Mouse (Mus musculus) G1E (cell line): ENCODE results near the gene Izumo4.

Experiments
- CTCF ChIP-seq: IDR thresholded peaks from 2 replicates; pipeline ENCODE4 v1.5.1; 2012; ENCODE audit warnings: low read depth, low read length, inconsistent platforms, mixed read lengths
- GATA1 ChIP-seq: IDR thresholded peaks from 2 replicates; pipeline ENCODE4 v1.6.1; 2012; ENCODE audit warnings: borderline replicate concordance, low read length, inconsistent platforms, mixed read lengths
- POLR2AphosphoS5 ChIP-seq: IDR thresholded peaks from 2 replicates; pipeline ENCODE4 v1.6.1; 2012; ENCODE audit warnings: low read depth, low read length, inconsistent platforms; ENCODE audit not compliant: insufficient replicate concordance
- TAL1 ChIP-seq: conservative IDR thresholded peaks from 2 replicates; pipeline ENCODE4 v1.6.1; 2012; ENCODE audit warnings: low read depth, low read length, inconsistent platforms, mixed read lengths

- TF ChIP-seq CTCF (no peak), TAL1 (no peak), GATA1 (no peak), POLR2AphosphoS5 (no peak)
Measured at GRCm38 (mm10) chr10:80680260-80680696, 21.7 kb upstream of the Izumo4 start.
